Mouse (Mus musculus) granulocyte monocyte progenitor cell, adult 5-6 weeks (primary cell): ENCODE results near the gene Taf4. TPM values are rescaled to one million over a fixed set of nuclear protein-coding genes. Genes with fewer than 3 reads are reported as not detected.
A peak's percentile ranks its signal among the peaks of the same experiment; 100 is the strongest.

Experiments used
- ATAC-seq: replicated peaks from 2 replicates; pipeline ENCODE4 v1.8.0; 2016; ENCODE audit warnings: mild to moderate bottlenecking, moderate TSS enrichment, inconsistent platforms; ENCODE audit not compliant: poor library complexity, severe bottlenecking
- total RNA-seq, 2 experiments: library from RNA; stranded (forward) in 1 of 2; stranded (reverse) in 1 of 2; fragments of 200-712, 200-1000 nt in 1 of 2; fragments of >200 nt in 1 of 2; fragmentation: Nextera tagmentation in 1 of 2; gene quantifications; 2 replicates each; pipeline ENCODE4 v1.2.3; 2014 to 2017

Gene Taf4
- total RNA-seq, 2 experiments from 2014 or later, result 12.6 to 13.5 TPM

GRCm38 (mm10) chr2:179946496-179946895, 29.9 kb downstream of the Taf4 start:
- ATAC-seq, result no peak

GRCm38 (mm10) chr2:179945051-179945450, 31.4 kb downstream of the Taf4 start:
- no peak for ATAC-seq

DNA sequence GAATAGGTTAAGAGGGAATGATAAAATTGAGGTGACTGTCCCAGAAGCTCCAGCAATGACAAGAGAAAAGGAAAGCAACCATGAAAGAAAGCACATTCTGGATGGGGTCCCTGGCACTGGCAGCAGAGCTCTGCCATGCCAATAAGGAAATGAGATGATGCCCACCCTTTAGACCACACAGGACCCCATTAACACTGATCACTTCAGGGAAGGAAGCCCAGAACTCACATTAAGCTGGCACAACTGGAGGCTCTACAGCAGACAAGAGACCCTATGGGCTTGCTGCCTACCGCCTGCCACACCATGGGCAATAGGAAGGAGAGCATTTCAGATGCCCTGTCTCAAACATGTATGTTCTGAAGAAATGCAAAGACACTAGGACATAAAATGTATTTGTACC, 34.8 kb downstream of the Taf4 start:
- no peak for ATAC-seq

DNA sequence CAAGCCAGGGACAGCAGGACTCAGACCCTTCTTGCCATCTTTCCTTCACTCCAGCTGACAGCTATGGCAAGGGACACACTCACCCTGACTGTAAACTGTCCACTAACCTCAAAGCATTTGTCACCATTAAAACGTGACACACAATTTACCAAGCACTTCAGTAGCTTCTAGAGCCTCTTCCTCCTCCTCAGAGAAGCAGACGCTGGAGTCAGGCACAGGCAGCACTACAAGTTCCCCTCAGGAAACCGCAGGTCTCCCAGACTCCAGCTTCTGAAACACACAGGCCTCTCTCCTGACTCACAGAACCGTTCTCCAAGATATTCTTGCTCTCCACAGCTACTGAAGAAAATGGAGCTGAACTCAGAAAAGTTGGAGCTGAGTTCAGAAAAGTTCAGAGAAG, 39.4 kb downstream of the Taf4 start:
- peak; percentile 75 for ATAC-seq

- ATAC-seq, result peak; percentile 21; the same call in 1 of the 2 replicates
Observed at GRCm38 (mm10) chr2:179934165-179934564, 42.3 kb downstream of the Taf4 start.

DNA sequence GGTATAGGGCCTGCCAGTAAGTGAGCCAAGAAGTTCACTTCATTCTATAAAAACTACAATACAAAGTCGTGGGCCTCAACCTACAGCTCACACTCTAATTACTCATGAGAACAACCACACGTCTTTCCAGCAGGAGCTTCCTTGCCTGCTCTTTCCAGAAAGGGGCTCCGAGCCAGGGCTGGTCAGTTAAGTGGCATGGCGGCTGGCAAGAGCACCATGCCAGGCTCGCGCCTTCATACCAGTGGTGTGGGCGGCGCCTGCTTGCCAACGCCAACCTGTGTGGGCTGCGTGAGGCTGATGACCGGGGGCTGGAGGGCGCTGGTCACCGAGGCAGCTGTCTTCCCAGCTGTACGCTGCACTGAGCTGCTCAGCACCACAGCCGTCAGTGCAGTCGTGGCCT, 44.7 kb downstream of the Taf4 start:
- ATAC-seq, result no peak

GRCm38 (mm10) chr2:179929166-179929565, 47.3 kb downstream of the Taf4 start:
- no peak for ATAC-seq

DNA sequence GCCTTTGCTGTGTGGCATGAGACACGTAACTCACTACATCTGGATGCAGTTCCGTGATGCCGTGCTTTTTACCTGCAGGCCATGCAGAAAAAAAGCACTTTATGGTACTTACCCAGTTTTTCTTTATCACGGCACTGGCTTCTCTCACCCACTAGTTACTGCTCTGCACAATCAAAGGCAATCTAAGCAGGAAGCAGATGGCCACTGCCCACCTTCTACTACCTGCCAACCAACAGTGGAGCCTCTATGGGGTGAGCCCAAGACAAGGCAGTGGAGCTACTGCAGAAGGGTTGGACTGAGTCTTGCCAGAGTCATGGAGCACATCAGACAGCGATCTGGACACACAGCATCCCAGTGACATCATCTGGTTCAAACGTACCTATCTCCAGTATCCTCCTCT, 52.4 kb downstream of the Taf4 start:
- ATAC-seq, result no peak

DNA sequence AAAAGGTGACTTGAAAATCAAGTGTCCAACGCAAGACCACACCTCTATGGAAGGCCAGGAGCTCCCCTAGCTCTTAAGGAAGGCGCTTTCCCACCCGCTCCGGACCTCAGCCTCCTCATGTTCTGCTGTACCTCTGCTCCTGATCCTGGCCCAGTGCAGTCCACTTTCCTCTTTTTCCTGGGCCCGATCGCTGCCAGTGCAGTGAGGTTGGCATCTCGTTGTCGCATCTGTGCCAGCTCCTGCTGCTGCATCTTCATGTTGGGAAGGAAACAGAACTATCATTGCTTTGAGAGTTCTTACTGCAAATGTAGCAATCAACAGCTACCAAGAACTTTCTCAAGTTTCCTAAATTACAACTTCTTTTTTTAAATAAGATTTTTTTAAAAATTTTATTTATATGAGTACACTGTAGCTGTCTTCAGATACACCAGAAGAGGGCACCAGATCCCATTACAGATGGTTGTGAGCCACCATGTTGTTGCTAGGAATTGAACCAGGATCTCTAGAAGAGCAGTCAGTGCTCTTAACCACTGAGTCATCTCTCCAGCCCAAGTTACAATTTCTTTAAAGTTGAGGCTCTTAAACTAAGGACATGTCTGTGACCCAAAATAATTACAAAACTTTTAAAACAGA, 55.3 kb downstream of the Taf4 start:
- no peak for ATAC-seq

DNA sequence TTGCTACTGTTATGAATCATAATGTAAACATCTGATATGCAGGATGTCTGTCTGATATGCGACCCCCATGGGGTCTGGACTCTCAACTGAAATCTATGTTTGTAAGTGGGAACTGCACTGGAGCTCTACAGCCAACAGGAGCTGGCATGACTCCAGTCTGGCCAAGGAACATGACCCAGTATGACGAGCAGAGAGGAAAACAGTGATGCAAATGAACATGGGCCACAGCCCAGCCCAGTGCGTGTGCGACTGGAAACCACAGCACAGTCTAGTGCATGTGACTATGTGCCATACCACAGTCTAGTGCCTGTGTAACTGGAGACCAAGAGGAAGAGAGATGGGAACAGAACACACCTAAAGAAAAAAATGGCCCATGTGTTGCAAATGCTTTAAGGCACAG, 56.4 kb downstream of the Taf4 start:
- no peak for ATAC-seq

DNA sequence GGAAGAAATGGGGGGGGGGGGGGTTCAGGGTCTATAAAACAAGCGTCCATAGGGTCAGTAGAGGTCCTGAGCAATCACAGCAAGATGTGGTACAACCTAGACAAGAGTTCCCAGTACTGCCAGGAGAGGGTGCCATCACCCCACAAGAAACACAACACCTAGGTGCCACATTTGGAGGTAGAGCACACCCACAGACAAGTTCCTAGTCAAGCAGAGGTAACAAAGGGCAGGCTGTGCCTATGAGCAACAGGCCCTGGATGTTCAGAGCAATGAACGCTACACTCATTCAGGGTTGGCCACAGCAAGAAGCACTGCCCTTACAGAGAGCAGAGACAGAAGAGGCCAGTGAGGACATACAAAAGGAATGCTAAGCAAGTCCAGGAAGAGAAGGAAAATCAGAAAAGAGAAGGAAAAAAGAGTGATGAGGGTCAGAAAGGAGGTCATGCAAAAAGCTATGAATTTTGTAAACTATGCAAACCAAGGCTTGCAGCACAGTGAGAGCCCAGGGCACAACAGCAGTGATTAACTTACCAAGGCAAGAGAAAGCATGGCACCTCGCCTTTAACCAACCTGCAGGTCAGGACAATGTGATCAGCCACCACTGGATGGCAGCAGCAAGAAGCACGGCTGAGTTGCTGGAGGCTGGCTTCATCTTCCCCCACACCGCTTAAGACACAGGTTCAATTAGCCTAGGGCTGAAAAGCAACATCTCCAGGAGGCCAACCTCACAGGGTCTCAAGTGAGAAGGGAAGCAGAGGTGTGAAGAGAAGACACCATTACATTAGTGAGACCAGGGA, 59.4 kb downstream of the Taf4 start:
- peak; percentile 74 for ATAC-seq

DNA sequence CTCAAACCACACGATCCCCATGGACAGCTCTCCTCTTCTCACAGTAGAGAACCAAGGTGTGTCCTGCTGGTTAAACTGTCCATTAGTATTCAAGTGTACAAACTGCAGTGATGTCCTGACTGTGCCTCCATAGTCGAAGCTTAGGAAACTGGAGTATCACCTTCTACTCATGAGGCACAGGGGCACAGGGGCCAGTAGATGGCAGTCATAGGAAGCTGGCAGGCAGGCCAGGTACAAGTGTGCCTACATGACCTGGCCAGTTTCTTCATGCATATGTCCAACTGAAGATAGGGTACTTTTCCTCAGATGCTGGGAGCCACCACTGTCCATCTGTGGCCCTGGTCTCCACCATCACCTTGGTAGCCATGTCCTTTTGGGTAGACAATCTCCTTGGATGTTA, 62.2 kb downstream of the Taf4 start:
- ATAC-seq, result no peak

DNA sequence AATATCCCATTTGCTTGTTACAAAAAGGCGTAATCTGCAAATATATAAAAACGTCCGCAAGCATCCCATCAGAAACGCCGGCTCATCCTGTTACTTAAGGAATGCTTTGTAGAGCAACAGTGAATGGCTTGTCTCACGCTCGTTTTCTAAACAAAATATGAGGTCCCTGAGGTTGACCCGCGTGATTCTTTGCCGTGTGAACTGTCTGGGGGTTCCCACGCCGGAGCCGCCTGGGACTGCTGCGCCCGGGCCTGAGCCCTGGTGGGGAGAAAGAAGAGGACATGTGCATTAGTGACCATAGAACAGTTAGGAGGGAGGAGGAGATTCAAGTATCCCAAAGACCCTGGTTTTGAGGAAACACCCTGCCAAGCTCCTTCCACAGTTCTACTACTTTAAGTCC, 63.1 kb downstream of the Taf4 start:
- no peak for ATAC-seq

DNA sequence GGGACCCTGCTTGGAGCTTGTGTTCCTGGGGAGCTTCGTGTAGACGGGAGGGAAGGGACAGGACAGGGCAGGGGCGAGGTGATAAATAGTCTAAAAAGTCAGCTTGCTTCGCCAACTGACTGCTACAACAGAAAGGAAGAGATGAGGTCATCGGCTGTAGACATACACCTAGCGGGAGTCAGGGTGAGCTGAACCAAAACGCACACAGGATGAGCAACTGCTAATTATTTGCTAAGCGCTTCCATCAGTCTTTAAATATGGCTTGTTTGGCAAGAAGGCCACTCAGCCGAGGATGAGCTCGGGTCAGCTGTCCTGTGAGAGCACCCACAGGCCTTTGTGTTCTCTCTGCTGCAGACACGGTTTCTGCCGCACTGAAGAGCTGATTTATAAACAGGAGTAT, 63.5 kb downstream of the Taf4 start:
- no peak for ATAC-seq

DNA sequence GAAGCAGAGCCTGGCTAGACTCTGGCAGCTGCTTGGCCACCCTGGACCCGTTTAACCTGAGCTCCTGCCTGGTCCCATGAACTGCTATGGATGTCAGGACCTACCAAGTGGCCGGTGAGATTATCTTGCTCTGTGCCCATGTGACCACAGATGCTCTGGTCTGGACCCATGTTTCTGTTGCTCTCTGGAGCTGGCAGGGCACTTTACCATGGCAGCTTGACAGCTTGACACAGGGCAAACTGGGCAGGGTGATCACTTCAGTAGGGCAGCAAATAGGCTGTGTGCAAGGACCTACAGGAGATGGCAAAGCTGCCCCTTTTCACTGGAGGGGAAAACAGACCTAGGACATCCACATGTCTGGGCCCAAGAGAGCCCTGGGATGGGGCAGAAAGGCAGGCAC, 79.5 kb downstream of the Taf4 start:
- no peak for ATAC-seq

DNA sequence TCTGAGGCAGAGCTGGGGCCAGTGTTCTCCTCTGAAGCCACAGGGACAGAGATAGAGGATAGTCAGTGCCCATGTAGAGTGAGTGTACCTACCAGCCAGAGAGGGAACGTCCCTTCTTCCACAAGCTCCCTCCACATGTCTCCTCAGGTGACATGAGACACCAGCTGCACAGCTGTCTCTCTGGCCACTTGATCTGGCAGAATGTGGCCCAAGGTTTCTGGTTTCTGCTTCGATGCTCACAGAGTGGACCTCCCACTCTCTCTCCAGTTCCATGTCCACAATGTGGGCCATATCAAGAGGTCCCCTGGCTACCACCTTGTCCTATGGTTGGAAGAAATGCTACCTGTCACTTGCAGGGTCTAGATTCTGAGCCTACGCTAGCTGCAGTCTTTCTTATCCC, 85.4 kb downstream of the Taf4 start:
- ATAC-seq, result no peak

GRCm38 (mm10) chr2:179884561-179884960, 91.9 kb downstream of the Taf4 start:
- ATAC-seq, result no peak

GRCm38 (mm10) chr2:179877551-179878215, 98.8 kb downstream of the Taf4 start:
- ATAC-seq, result peak; percentile 58; the same call in 1 of the 2 replicates

- ATAC-seq, result peak; percentile 69
Observed at GRCm38 (mm10) chr2:179875147-179875546, 101.3 kb downstream of the Taf4 start.

DNA sequence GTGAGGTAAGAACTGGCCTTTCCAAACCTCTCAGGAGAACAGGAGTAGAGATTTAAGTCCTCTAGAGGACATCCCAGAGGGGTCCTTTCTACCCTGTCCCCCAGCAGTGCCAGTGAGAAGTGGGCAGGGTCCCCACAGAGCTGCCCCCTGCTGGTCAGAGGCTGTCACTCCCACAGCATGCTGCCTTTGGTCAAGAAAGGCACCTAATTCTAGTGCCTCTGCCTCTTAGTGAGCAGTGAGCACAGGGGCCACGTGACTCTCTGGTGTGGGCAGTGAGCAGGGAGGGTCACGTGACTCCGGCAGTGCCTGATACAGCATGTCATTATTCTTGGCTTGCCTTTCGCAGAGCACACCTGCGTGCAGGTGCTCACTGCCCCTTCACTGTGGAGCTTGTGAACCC, 103.1 kb downstream of the Taf4 start:
- peak; percentile 47 for ATAC-seq

DNA sequence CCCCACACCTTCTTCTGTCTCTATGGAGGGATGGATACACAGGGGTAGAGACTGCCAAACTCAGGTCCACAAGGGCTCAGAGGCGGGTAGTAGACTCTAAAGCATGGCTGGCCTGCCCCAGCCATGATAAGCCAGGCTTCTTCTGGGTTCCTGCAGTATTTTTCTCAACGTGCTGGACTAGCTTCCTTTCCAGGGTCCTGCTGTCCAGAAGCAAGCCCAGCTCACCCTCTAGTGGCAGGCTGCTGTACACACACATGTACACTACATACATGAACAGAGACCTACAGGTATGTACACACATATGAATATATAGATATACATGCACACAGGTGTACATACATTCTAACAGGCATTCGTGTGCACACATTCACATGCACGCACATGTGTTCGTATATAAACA, 103.7 kb downstream of the Taf4 start:
- ATAC-seq, result no peak
